Mouse (Mus musculus) liver, adult 2 months (tissue): ENCODE measurements around the gene Prss56. TPM values are rescaled to one million over a fixed set of nuclear protein-coding genes. Genes with fewer than 3 reads are reported as not detected.

Experiments
- DNase-seq: peaks from one replicate; pipeline ENCODE4 v3.0.0-alpha.2; 2011; ENCODE audit warnings: low read depth, low spot score; ENCODE audit errors: extremely low read depth
- H3K27ac ChIP-seq: fragments of 200-500 bp; replicated peaks from 2 replicates; pipeline ENCODE4 v1.5.1; 2012; ENCODE audit warnings: low read depth, mild to moderate bottlenecking, control low read depth, inconsistent platforms, low read length; ENCODE audit not compliant: insufficient read depth
- H3K27me3 ChIP-seq: fragments of 200-500 bp; 2 replicates; pipeline ENCODE4 v1.6.1; 2012; ENCODE audit warnings: mild to moderate bottlenecking, moderate library complexity, low read length, inconsistent platforms; ENCODE audit not compliant: control insufficient read depth, insufficient read depth
- H3K36me3 ChIP-seq: fragments of 200-500 bp; 2 replicates; pipeline ENCODE4 v1.6.1; 2012; ENCODE audit warnings: low read length, inconsistent platforms; ENCODE audit not compliant: control insufficient read depth, insufficient read depth
- H3K4me1 ChIP-seq: fragments of 200-500 bp; 2 replicates; pipeline ENCODE4 v1.6.1; 2011; ENCODE audit warnings: low read length; ENCODE audit not compliant: control insufficient read depth, insufficient read depth
- H3K4me3 ChIP-seq: fragments of 200-500 bp; 2 replicates; pipeline ENCODE4 v1.5.1; 2011; ENCODE audit warnings: low read depth, mild to moderate bottlenecking, control low read depth, low read length, moderate library complexity; ENCODE audit not compliant: insufficient read depth
- H3K79me2 ChIP-seq: fragments of 200-500 bp; 2 replicates; pipeline ENCODE4 v1.6.1; 2012; ENCODE audit warnings: inconsistent platforms, mild to moderate bottlenecking, low read length, moderate library complexity; ENCODE audit not compliant: control insufficient read depth, insufficient read depth
- H3K9ac ChIP-seq: fragments of 200-500 bp; 2 replicates; pipeline ENCODE4 v1.6.1; 2012; ENCODE audit warnings: low read depth, mild to moderate bottlenecking, control low read depth, inconsistent platforms, low read length
- CTCF ChIP-seq: fragments of 200-500 bp; IDR thresholded peaks from 2 replicates; pipeline ENCODE4 v1.5.1; 2011; ENCODE audit warnings: low read depth, low read length, control low read depth
- POLR2A ChIP-seq: fragments of 200-500 bp; IDR thresholded peaks from 2 replicates; pipeline ENCODE4 v1.6.1; 2011; ENCODE audit warnings: low read length, control low read depth; ENCODE audit not compliant: insufficient read depth; ENCODE audit errors: extremely low read depth
- WGBS: fragments of 180-500 bp; shearing (Covaris S2); methylation state at CpG from one replicate; pipeline ENCODE4 v1.1.7; 2018; 5-methylcytosine and 5-hydroxymethylcytosine counted together
- polyA plus RNA-seq: library from polyadenylated mRNA; depleted of rRNA; stranded (reverse); fragments of >200 nt; gene quantifications from 2 replicates; pipeline ENCODE4 v1.2.3, GENCODE M21; 2012
- total RNA-seq: library from RNA; depleted of rRNA; stranded (reverse); fragments of >200 nt; gene quantifications from 2 replicates; pipeline ENCODE4 v1.2.3, GENCODE M21; 2014

The Prss56 gene
- total and polyA plus RNA-seq, 2 experiments, result not detected

GRCm38 (mm10) chr1:87175852-87176292, 7.2 kb upstream of the Prss56 start:
- no peak overlapping the region for H3K27ac ChIP-seq
- TF ChIP-seq CTCF (no peak), POLR2A (no peak)
- H3K36me3 ChIP-seq, result no peaks in the 10 kb centered on the region
- H3K27me3 ChIP-seq, result no peaks in the 10 kb centered on the region
- no peak overlapping the region for H3K9ac ChIP-seq
- WGBS, result 62% methylated on average over 11 of the region's 11 CpGs
- no peaks in the 10 kb centered on the region for H3K79me2 ChIP-seq
- no peak for DNase-seq
- no peak overlapping the region for H3K4me3 ChIP-seq
- H3K4me1 ChIP-seq, result no peaks in the 10 kb centered on the region

GRCm38 (mm10) chr1:87180896-87181295, 2.2 kb upstream of the Prss56 start:
- WGBS, result 53% methylated on average over 5 of the region's 5 CpGs
- Histone ChIP-seq H3K27ac (no peak overlapping the region), H3K4me1 (no peaks in the 10 kb centered on the region), H3K36me3 (no peaks in the 10 kb centered on the region), H3K27me3 (peaks cover 5% of the 10 kb centered on the region; the same call in 1 of the 2 replicates), H3K9ac (no peak overlapping the region), H3K79me2 (no peaks in the 10 kb centered on the region), H3K4me3 (no peak overlapping the region)
- TF ChIP-seq POLR2A (no peak), CTCF (no peak)
- DNase-seq, result no peak

GRCm38 (mm10) chr1:87183998-87184750, 1.1 kb downstream of the Prss56 start:
- no peak for TF ChIP-seq CTCF
- no peaks in the 10 kb centered on the region for H3K79me2 ChIP-seq
- H3K4me1 ChIP-seq, result peaks cover 5% of the 10 kb centered on the region; the same call in 1 of the 2 replicates
- no peaks in the 10 kb centered on the region for H3K36me3 ChIP-seq
- H3K9ac ChIP-seq, result no peak overlapping the region
- no peak overlapping the region for H3K27ac ChIP-seq
- WGBS, result 28% methylated on average over 15 of the region's 15 CpGs
- no peak for DNase-seq
- H3K27me3 ChIP-seq, result peaks cover 12% of the 10 kb centered on the region; the same call in 1 of the 2 replicates
- H3K4me3 ChIP-seq, result no peak overlapping the region

- no peak overlapping the region for H3K9ac ChIP-seq
- peaks cover 12% of the 10 kb centered on the region; the same call in 1 of the 2 replicates for H3K27me3 ChIP-seq
- no peaks in the 10 kb centered on the region for H3K36me3 ChIP-seq
- no peak overlapping the region for H3K4me3 ChIP-seq
- no peak for TF ChIP-seq POLR2A
- peak; percentile 92 for TF ChIP-seq CTCF
- no peak overlapping the region for H3K27ac ChIP-seq
- H3K79me2 ChIP-seq, result no peaks in the 10 kb centered on the region
- H3K4me1 ChIP-seq, result peaks cover 5% of the 10 kb centered on the region; the same call in 1 of the 2 replicates
- DNase-seq, result peak; percentile 41
- WGBS, result 11% methylated on average over 20 of the region's 20 CpGs
These were observed 1.6 kb downstream of the Prss56 start for GRCm38 (mm10) chr1:87184751-87185139.

- H3K27ac ChIP-seq, result no peak overlapping the region
- H3K27me3 ChIP-seq, result peaks cover 12% of the 10 kb centered on the region; the same call in 1 of the 2 replicates
- H3K4me3 ChIP-seq, result no peak overlapping the region
- TF ChIP-seq POLR2A (no peak), CTCF (no peak)
- no peaks in the 10 kb centered on the region for H3K36me3 ChIP-seq
- H3K79me2 ChIP-seq, result no peaks in the 10 kb centered on the region
- 28% methylated on average over 13 of the region's 13 CpGs for WGBS
- H3K4me1 ChIP-seq, result peaks cover 5% of the 10 kb centered on the region; the same call in 1 of the 2 replicates
- no peak overlapping the region for H3K9ac ChIP-seq
- DNase-seq, result no peak
These were observed 2.4 kb downstream of the Prss56 start for GRCm38 (mm10) chr1:87185526-87185925.
